Comparison of ENCODE assay signal across 8 mouse cellular contexts in genomic region chr11:63951831-63952631, GRCm38 (mm10). TPM values are rescaled to one million over a fixed set of nuclear protein-coding genes. Genes with fewer than 3 reads are reported as not detected.
DNase-seq lines count a peak whose midpoint lies in the region; ATAC-seq lines count a peak whose summit lies in the region.

No protein-coding gene starts in this region.

- no peaks in the 10 kb centered on the region for H3K36me3 ChIP-seq in forebrain, embryonic 11.5 days (ENCODE audit: control insufficient read depth, insufficient read depth, low read length)

- no peaks in the 10 kb centered on the region for H3K9me3 ChIP-seq in forebrain, embryonic 11.5 days (ENCODE audit: control insufficient read depth, low read length)

- no peak overlapping the region for H3K9ac ChIP-seq in forebrain, embryonic 11.5 days (ENCODE audit: low read length)

- peak; percentile 8 to 15 for DNase-seq in urinary bladder, adult 18-20 months (ENCODE audit: low spot score in 2 of 2)
- no peak for DNase-seq in urinary bladder, postnatal 10 days (ENCODE audit: low spot score)
- DNase-seq in forebrain, embryonic 11.5 days (ENCODE audit: low spot score): peak; percentile 76
- DNase-seq in heart, postnatal 10 days: peak; percentile 58 to 61
- peak; percentile 65 to 75 for DNase-seq in kidney, postnatal 4 days
- DNase-seq in urinary bladder, postnatal 36 days (ENCODE audit: low spot score in 2 of 2): peak; percentile 21 to 53
- DNase-seq in right cerebral cortex, postnatal 14 days: no peak

- intact Hi-C loops in heart, postnatal 10 days (cut with DNase I): no loop called here

- peak; percentile 83 for ATAC-seq in forebrain, embryonic 11.5 days (replicated peaks; ENCODE audit: low FRiP score)
- peak; percentile 97 for ATAC-seq in megakaryocyte-erythroid progenitor cell, adult 5-6 weeks (replicated peaks; ENCODE audit: low FRiP score, low TSS enrichment, poor library complexity, severe bottlenecking)

- peaks cover 16% of the 10 kb centered on the region; the same call in 1 of the 2 replicates for H3K4me1 ChIP-seq in forebrain, embryonic 11.5 days (replicated peaks; ENCODE audit: control insufficient read depth, insufficient read depth, low read length)

- H3K27me3 ChIP-seq in forebrain, embryonic 11.5 days (ENCODE audit: control insufficient read depth, insufficient read depth, low read length): peaks cover 12% of the 10 kb centered on the region; the same call in 1 of the 2 replicates

- WGBS in forebrain, embryonic 11.5 days: 5% methylated on average over 19 of the region's 19 CpGs

- H3K4me2 ChIP-seq in forebrain, embryonic 11.5 days (ENCODE audit: low read depth, low read length, severe bottlenecking): peak overlapping the region; percentile 48

- H3K27ac ChIP-seq in forebrain, embryonic 11.5 days (ENCODE audit: low read depth, low read length): no peak overlapping the region

- H3K4me3 ChIP-seq in forebrain, embryonic 11.5 days (ENCODE audit: low read depth, low read length): peak overlapping the region; percentile 14; the same call in 1 of the 2 replicates

RNA-seq across cellular contexts. Expression of gene Hs3st3b1, which starts 29.9 kb away (rescaled TPM):
- 6.4 and 7.0 TPM in 2 replicates for polyA plus RNA-seq in forebrain, embryonic 11.5 days (2014; fragmentation: Nextera tagmentation; extraction: Ambion mirVana)
- 1 to 10 TPM in 1 of 2 experiments, under 1 TPM in 1; 0.93 to 1.4 TPM for total RNA-seq in heart, postnatal 10 days (2021)
- 0.22 TPM in 1 of 2 replicates, not detected in the other for total RNA-seq in megakaryocyte-erythroid progenitor cell, adult 5-6 weeks (2014; fragmentation: Nextera tagmentation)
- total RNA-seq in megakaryocyte-erythroid progenitor cell, adult 5-6 weeks (2017): 0.19 and 0.80 TPM in 2 replicates

Comparison
In these comparisons a context has a peak if more than half of its experiments do, and no peak if none do; other contexts are left out.
1. DNase-seq: peak in urinary bladder, adult 18-20 months (2 of 2), forebrain, embryonic 11.5 days (single experiment), heart, postnatal 10 days (2 of 2), kidney, postnatal 4 days (2 of 2) and urinary bladder, postnatal 36 days (2 of 2); none in urinary bladder, postnatal 10 days (single experiment) and right cerebral cortex, postnatal 14 days (single experiment).